Mouse (Mus musculus) hindbrain, embryonic 12.5 days (tissue): ENCODE results near the gene Gpd1. TPM values are rescaled to one million over a fixed set of nuclear protein-coding genes. Genes with fewer than 3 reads are reported as not detected.
"Not testable (repeated sequence)": the region's sequence is repeated elsewhere in the genome, so short reads cannot be mapped to it uniquely, and the experiment has no call there.

Source experiments
- ATAC-seq: fragments of 200-750 bp; cut with Nextera tagmentation; 2 replicates; pipeline ENCODE4 v1.8.0; 2017; ENCODE audit warnings: moderate TSS enrichment; ENCODE audit not compliant: low FRiP score
- H3K27ac ChIP-seq: fragments of 300-500 bp; sonication (generic); 2 replicates; pipeline ENCODE4 v1.5.1; 2016; ENCODE audit warnings: mild to moderate bottlenecking
- H3K27me3 ChIP-seq: fragments of 300-500 bp; sonication (generic); 2 replicates; pipeline ENCODE4 v1.6.1; 2016; ENCODE audit warnings: mild to moderate bottlenecking
- H3K36me3 ChIP-seq: fragments of 300-500 bp; sonication (generic); 2 replicates; pipeline ENCODE4 v1.6.1; 2016; ENCODE audit warnings: mild to moderate bottlenecking
- H3K4me1 ChIP-seq: fragments of 300-500 bp; sonication (generic); 2 replicates; pipeline ENCODE4 v1.6.1; 2016
- H3K4me2 ChIP-seq: fragments of 300-500 bp; sonication (generic); replicated peaks from 2 replicates; pipeline ENCODE4 v1.6.1; 2016; ENCODE audit warnings: mild to moderate bottlenecking
- H3K4me3 ChIP-seq: fragments of 300-500 bp; sonication (generic); 2 replicates; pipeline ENCODE4 v1.5.1; 2016; ENCODE audit warnings: mild to moderate bottlenecking
- H3K9ac ChIP-seq: fragments of 300-500 bp; sonication (generic); 2 replicates; pipeline ENCODE4 v1.6.1; 2016; ENCODE audit warnings: mild to moderate bottlenecking, moderate library complexity
- H3K9me3 ChIP-seq: fragments of 300-500 bp; sonication (generic); replicated peaks from 2 replicates; pipeline ENCODE4 v1.6.1; 2016; ENCODE audit warnings: mild to moderate bottlenecking
- WGBS: fragments of 180-500 bp; shearing (Covaris S2); methylation state at CpG from one replicate; pipeline ENCODE4 v1.1.7; 2016; 5-methylcytosine and 5-hydroxymethylcytosine counted together
- polyA plus RNA-seq: library from polyadenylated mRNA; unstranded; fragments of >200 nt; fragmentation: Nextera tagmentation; extraction: Ambion mirVana; gene quantifications from 2 replicates; pipeline ENCODE4 v1.2.1, GENCODE M21; 2016

The Gpd1 gene
- polyA plus RNA-seq, 1 experiment from 2014 or later, result 0.92 TPM

DNA sequence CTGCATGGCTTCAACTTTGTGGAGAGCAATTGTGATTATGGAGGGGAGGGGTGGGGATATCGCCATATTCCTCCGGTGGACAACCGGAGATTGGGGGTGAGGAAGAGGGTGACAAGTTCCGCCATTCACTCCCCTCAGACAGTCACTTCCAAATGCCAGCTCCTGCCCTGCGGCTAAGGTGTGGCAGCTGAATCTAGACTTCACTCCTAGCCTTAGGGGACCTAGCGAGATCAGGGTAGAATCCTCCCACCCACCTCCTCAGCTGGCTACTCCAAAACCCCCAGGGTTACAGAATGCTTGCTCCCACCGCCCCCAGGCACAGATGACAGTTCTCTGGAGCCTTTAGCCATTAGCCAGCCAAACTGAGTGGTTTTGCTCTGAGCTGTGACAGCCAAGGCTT lies 38.3 kb upstream of the Gpd1 start:
- H3K36me3 ChIP-seq, result peaks cover 4% of the 10 kb centered on the region; the same call in 1 of the 2 replicates
- H3K27me3 ChIP-seq, result no peaks in the 10 kb centered on the region
- H3K4me2 ChIP-seq, result no peak overlapping the region
- 70% methylated on average over 7 of the region's 7 CpGs for WGBS
- peak overlapping the region; percentile 36; the same call in 1 of the 2 replicates for H3K27ac ChIP-seq
- H3K4me3 ChIP-seq, result no peak overlapping the region
- no peak for ATAC-seq
- H3K9me3 ChIP-seq, result no peaks in the 10 kb centered on the region
- H3K9ac ChIP-seq, result 0 out of 2 replicates have a peak overlapping the region, but pooled peaks have one; percentile 27
- H3K4me1 ChIP-seq, result peaks cover 32% of the 10 kb centered on the region

- Histone ChIP-seq H3K4me1 (peaks cover 14% of the 10 kb centered on the region), H3K27ac (no peak overlapping the region), H3K4me3 (no peak overlapping the region), H3K9ac (no peak overlapping the region), H3K4me2 (no peak overlapping the region), H3K9me3 (no peaks in the 10 kb centered on the region), H3K27me3 (no peaks in the 10 kb centered on the region), H3K36me3 (peaks cover 7% of the 10 kb centered on the region; the same call in 1 of the 2 replicates)
- 90% methylated on average over 7 of the region's 7 CpGs for WGBS
- ATAC-seq, result no peak
These were observed 34.4 kb upstream of the Gpd1 start for GRCm38 (mm10) chr15:99682880-99683279.

- Histone ChIP-seq H3K9ac (no peak overlapping the region), H3K9me3 (no peaks in the 10 kb centered on the region), H3K4me3 (no peak overlapping the region), H3K4me2 (no peak overlapping the region), H3K27ac (no peak overlapping the region), H3K27me3 (no peaks in the 10 kb centered on the region), H3K36me3 (peaks cover 7% of the 10 kb centered on the region; the same call in 1 of the 2 replicates), H3K4me1 (peaks cover 9% of the 10 kb centered on the region)
- no peak for ATAC-seq
- 95% methylated on average over 5 of the region's 5 CpGs for WGBS
These were observed 33.2 kb upstream of the Gpd1 start for GRCm38 (mm10) chr15:99684156-99684555.

GRCm38 (mm10) chr15:99688712-99689111 lies 28.6 kb upstream of the Gpd1 start:
- Histone ChIP-seq H3K4me2 (no peak overlapping the region), H3K4me3 (no peak overlapping the region), H3K27ac (0 out of 2 replicates have a peak overlapping the region, but pooled peaks have one; percentile 30), H3K9ac (no peak overlapping the region), H3K36me3 (peaks cover 6% of the 10 kb centered on the region; the same call in 1 of the 2 replicates), H3K4me1 (peaks cover 27% of the 10 kb centered on the region), H3K9me3 (no peaks in the 10 kb centered on the region), H3K27me3 (no peaks in the 10 kb centered on the region)
- peak; percentile 38 for ATAC-seq
- WGBS, result 2% methylated on average over 4 of the region's 4 CpGs

- Histone ChIP-seq H3K9ac (no peak overlapping the region), H3K27me3 (no peaks in the 10 kb centered on the region), H3K9me3 (no peaks in the 10 kb centered on the region), H3K27ac (peak overlapping the region; percentile 17; the same call in 1 of the 2 replicates), H3K4me2 (no peak overlapping the region), H3K36me3 (peaks cover 8% of the 10 kb centered on the region), H3K4me1 (peaks cover 31% of the 10 kb centered on the region), H3K4me3 (no peak overlapping the region)
- 24% methylated on average over 4 of the region's 4 CpGs for WGBS
- 0 out of 2 replicates have a peak, but pooled peaks have one; percentile 11 for ATAC-seq
These were observed 26.4 kb upstream of the Gpd1 start for GRCm38 (mm10) chr15:99690924-99691323.

DNA sequence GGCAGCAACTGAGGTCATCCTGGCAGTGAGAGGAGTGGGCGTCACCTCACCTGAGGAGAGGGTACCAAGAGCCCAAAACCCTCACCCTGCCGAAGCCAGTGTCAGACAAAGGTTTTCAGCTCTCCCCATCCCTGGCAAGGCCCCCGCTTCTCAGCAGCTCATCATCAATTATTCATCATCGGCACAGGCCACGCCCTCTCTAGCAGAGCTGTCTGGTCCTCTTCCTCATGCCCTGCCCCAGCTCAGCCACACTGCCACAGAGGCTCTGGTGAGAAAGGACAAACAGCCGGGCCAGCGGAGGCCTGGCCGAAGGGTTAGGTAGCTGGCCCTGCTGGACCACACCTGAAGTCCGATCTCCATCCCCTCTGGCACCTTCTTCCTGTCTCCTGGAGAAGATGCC lies 25.3 kb upstream of the Gpd1 start:
- Histone ChIP-seq H3K36me3 (peaks cover 17% of the 10 kb centered on the region), H3K9ac (peak overlapping the region; percentile 43), H3K4me2 (peak overlapping the region; percentile 22), H3K27me3 (peaks cover 7% of the 10 kb centered on the region; the same call in 1 of the 2 replicates), H3K4me3 (no peak overlapping the region), H3K9me3 (no peaks in the 10 kb centered on the region), H3K27ac (peak overlapping the region; percentile 62), H3K4me1 (peaks cover 31% of the 10 kb centered on the region)
- 47% methylated on average over 9 of the region's 9 CpGs for WGBS
- ATAC-seq, result peak; percentile 62

DNA sequence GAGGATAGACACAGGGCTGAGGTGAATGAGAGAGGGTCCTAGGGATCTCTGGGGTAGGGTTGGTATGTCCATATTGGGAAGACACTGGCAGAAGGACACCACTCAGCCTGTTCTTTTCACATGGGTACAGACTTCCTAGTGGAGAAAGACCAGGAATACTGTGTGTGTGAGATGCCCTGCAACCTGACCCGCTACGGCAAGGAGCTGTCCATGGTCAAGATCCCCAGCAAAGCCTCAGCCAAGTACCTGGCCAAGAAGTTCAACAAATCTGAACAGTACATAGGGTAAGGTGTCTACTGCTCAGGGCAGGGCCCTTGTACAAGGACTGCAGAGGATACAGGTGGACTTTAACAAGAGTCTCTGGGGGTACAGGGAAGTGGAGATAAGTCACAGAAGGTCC lies 20.0 kb upstream of the Gpd1 start:
- no peak overlapping the region for H3K4me2 ChIP-seq
- no peaks in the 10 kb centered on the region for H3K9me3 ChIP-seq
- 33% methylated on average over 2 of the region's 2 CpGs for WGBS
- peaks cover 11% of the 10 kb centered on the region for H3K4me1 ChIP-seq
- H3K27me3 ChIP-seq, result peaks cover 7% of the 10 kb centered on the region; the same call in 1 of the 2 replicates
- H3K36me3 ChIP-seq, result peaks cover 45% of the 10 kb centered on the region
- no peak for ATAC-seq
- H3K9ac ChIP-seq, result no peak overlapping the region
- no peak overlapping the region for H3K4me3 ChIP-seq
- H3K27ac ChIP-seq, result no peak overlapping the region

DNA sequence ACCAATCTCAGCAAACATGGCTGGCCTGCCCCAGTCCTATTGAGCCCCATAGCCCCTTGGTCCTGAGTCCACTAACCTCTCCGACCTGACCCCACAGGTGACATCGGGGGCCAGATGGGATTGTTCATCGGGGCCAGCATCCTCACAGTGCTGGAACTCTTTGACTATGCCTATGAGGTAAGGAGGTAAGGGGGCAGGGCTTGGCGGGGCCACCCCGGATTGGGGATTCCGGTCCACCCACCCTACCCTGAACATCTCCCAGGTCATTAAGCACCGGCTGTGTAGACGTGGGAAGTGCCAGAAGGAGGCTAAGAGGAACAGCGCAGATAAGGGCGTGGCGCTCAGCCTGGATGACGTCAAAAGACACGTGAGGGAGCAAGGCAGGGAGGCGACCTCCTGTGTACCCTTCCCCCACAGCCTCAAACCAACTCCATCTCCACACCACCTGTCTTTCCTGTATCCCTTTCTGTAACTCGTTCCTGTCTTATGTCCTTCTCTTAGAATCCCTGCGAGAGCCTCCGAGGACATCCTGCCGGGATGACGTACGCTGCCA lies 18.7 kb upstream of the Gpd1 start:
- Histone ChIP-seq H3K9ac (peak overlapping the region; percentile 35; the same call in 1 of the 2 replicates), H3K9me3 (no peaks in the 10 kb centered on the region), H3K4me2 (no peak overlapping the region), H3K36me3 (peaks cover 45% of the 10 kb centered on the region), H3K4me3 (no peak overlapping the region), H3K4me1 (peaks cover 19% of the 10 kb centered on the region), H3K27ac (no peak overlapping the region), H3K27me3 (peaks cover 7% of the 10 kb centered on the region; the same call in 1 of the 2 replicates)
- 38% methylated on average over 20 of the region's 20 CpGs for WGBS
- ATAC-seq, result no peak

DNA sequence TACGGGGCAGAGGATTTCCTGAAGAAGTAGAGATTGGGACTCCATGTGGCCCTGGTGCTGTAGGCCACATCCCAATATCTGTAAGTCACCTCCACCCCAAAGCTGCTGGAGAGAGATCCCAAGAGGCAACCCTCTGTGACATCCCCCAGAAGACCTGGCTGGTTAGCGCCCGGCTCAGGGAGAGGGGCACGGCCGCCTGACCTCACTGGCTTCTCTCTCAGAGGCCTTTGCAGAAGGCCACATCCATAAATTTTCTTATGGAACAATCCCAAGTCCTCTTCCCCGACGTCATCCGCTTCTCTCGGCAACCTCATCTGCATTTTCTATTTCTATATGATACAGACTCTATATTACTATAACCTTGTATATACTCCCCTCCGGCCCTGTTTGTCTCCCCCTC lies 17.6 kb upstream of the Gpd1 start:
- Histone ChIP-seq H3K27me3 (peaks cover 7% of the 10 kb centered on the region; the same call in 1 of the 2 replicates), H3K36me3 (peaks cover 54% of the 10 kb centered on the region), H3K9me3 (no peaks in the 10 kb centered on the region), H3K4me2 (no peak overlapping the region), H3K9ac (peak overlapping the region; percentile 1; the same call in 1 of the 2 replicates), H3K4me3 (no peak overlapping the region), H3K4me1 (peaks cover 26% of the 10 kb centered on the region), H3K27ac (no peak overlapping the region)
- 87% methylated on average over 10 of the region's 10 CpGs for WGBS
- no peak for ATAC-seq

DNA sequence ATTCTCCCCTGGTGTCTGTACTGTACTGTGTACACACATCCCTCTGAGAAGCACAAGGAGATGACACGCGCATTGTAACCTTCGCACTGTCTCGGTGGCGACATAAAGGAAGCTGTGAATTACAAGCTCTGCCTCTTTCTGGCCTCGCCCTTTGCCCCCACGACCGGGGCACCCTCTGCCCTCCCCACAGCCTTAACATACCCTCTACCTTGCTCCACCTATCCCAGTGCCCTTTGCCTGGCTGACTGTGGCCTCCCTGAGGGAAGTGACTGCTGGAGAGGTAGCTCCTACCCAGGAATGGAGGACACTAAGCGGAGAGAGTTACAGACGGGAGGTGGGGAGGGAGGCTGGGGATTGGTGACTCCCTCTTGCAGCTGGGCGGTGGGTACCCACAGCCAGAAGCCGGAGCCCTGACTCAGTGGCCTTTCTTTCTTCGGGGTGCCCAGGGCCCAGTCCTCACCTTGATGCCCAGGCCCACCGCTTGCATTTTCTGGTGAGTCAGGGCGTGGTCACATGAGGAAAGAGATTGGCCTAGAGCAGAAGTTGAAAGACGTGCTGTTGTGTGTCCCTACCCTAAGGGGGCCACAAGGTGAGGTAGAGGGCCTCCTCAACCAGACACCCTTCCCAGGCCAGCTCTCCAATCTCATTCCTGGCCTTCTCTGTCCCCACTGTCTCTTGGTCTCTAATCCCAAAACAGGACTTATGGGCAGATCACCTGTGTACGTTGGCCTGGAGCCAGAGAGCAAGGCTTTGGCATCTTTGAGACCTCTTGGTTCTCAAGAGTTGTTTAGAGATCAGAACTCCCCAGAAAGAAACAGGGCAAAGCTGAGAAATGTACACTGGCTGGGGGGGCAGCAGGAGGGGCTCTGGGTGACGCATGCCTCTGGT lies 16.9 kb upstream of the Gpd1 start:
- H3K36me3 ChIP-seq, result peaks cover 52% of the 10 kb centered on the region

DNA sequence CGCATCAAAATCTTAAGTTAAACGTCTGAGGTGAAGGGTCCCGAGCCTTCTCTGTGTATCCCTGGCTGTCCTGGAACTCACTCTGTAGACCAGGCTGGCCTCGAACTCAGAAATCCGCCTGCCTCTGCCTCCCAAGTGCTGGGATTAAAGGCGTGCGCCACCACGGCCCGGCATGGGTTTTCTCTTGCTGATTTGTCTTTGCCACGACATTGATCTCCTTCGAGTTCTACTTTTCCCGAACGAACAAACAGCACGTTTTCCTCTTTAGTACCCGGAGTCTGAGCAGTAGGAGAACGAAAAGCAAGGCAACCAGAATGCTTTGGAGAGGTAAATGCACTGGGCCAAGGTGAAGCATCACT lies 15.7 kb upstream of the Gpd1 start:
- not testable (repeated sequence) for H3K9me3 ChIP-seq, ATAC-seq, H3K27me3 ChIP-seq
- Histone ChIP-seq H3K4me2 (peak overlapping the region; percentile 89), H3K27ac (peak overlapping the region; percentile 44), H3K9ac (0 out of 2 replicates have a peak overlapping the region, but pooled peaks have one; percentile 95), H3K4me3 (peak overlapping the region; percentile 85), H3K4me1 (peaks cover 29% of the 10 kb centered on the region), H3K36me3 (peaks cover 49% of the 10 kb centered on the region)
- 49% methylated on average over 16 of the region's 16 CpGs for WGBS

More for the DNA sequence above, 16.9 kb upstream of the Gpd1 start:
- no peak for ATAC-seq
- Histone ChIP-seq H3K9me3 (no peaks in the 10 kb centered on the region), H3K4me2 (no peak overlapping the region), H3K4me3 (no peak overlapping the region), H3K27ac (no peak overlapping the region), H3K9ac (peak overlapping the region; percentile 1; the same call in 1 of the 2 replicates), H3K4me1 (peaks cover 29% of the 10 kb centered on the region), H3K27me3 (peaks cover 7% of the 10 kb centered on the region; the same call in 1 of the 2 replicates)
- WGBS, result 88% methylated on average over 18 of the region's 18 CpGs
